Mouse (Mus musculus): ENCODE data around the gene Crb1.

DNA sequence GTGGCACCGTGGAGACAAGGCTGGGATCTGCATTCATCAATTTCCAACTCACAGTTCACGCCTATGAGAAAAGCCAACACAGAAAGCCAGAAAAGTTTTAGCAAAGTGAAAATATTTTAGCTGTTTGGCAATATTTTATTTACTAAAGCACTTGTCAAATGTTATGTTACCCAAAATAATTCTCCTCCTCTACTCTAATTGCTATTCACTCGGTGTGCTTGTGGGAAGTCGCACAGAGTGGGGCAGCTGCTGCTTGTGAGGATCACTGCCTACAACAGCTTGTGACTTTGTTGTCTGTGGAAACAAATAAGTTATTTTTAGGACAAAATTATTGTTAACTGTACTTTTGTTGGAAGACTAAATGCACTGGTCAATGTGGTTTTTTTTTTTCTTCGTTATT lies 48.6 kb downstream of the Crb1 start:
- TF ChIP-seq CTCF (IDR thresholded peaks at IDR 0.05; ENCODE audit: low read depth) (no peak), EP300 (IDR thresholded peaks at IDR 0.05; ENCODE audit: low read depth) (no peak)

Data from liver, embryonic 14.5 days (tissue).